In the genomic region with DNA sequence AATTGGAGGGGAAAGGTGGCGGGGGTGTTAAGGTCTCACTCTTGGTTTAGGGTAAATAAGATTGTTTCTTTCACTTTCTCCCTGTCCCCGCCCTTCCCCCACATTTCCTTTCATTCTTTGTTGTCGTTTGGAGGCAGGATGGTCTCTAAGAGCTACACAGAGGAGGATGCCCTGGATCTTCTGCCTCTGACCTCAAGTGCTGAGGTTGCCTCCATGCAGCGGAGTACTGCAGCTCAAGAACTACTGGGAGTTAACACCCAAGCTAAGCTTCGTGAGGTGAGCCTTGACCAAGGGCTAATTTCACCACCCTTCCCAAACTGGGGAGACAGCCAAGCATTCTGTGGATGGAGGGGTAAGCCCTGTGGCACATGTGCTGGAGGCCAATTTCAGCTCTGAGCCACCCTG, we compare ENCODE assay signal across 8 mouse cellular contexts. TPM values are rescaled to one million over a fixed set of nuclear protein-coding genes. Genes with fewer than 3 reads are reported as not detected.
DNase-seq lines count a peak whose midpoint lies in the region; ATAC-seq and TF ChIP-seq lines count a peak whose summit lies in the region.

No protein-coding gene starts in this region.

- H3K27ac ChIP-seq in kidney, embryonic 14.5 days (ENCODE audit: low read depth, low read length): peak overlapping the region; percentile 76; the same call in 1 of the 2 replicates
- H3K27ac ChIP-seq in small intestine, adult 2 months (ENCODE audit: insufficient read depth, low read depth, low read length): peak overlapping the region; percentile 75
- no peak overlapping the region for H3K27ac ChIP-seq in midbrain, embryonic 11.5 days (ENCODE audit: low read depth, low read length)

- H3K27me3 ChIP-seq in kidney, embryonic 14.5 days (ENCODE audit: control insufficient read depth, insufficient read depth, low read length): no peaks in the 10 kb centered on the region
- no peaks in the 10 kb centered on the region for H3K27me3 ChIP-seq in small intestine, adult 2 months (ENCODE audit: control insufficient read depth, insufficient read depth, low read length)
- no peaks in the 10 kb centered on the region for H3K27me3 ChIP-seq in midbrain, embryonic 11.5 days (ENCODE audit: control insufficient read depth, insufficient read depth, low read length)

- TF ChIP-seq CTCF in small intestine, adult 2 months (IDR thresholded peaks at IDR 0.05; ENCODE audit: extremely low read depth, insufficient read length, insufficient replicate concordance, low read depth, low read length): no peak

- no peak overlapping the region for H3K9ac ChIP-seq in kidney, embryonic 14.5 days (ENCODE audit: low read depth, low read length)
- no peak overlapping the region for H3K9ac ChIP-seq in midbrain, embryonic 11.5 days (ENCODE audit: low read length)

- H3K36me3 ChIP-seq in kidney, embryonic 14.5 days (ENCODE audit: control insufficient read depth, insufficient read depth, low read length): no peaks in the 10 kb centered on the region
- no peaks in the 10 kb centered on the region for H3K36me3 ChIP-seq in small intestine, adult 2 months (ENCODE audit: control insufficient read depth, insufficient read depth, low read length)
- no peaks in the 10 kb centered on the region for H3K36me3 ChIP-seq in midbrain, embryonic 11.5 days (ENCODE audit: control insufficient read depth, insufficient read depth, low read length)

- no peak overlapping the region for H3K4me3 ChIP-seq in kidney, embryonic 14.5 days (ENCODE audit: low read length)
- 0 out of 2 replicates have a peak overlapping the region, but pooled peaks have one; percentile 14 for H3K4me3 ChIP-seq in small intestine, adult 2 months (ENCODE audit: low read depth, low read length)
- no peak overlapping the region for H3K4me3 ChIP-seq in midbrain, embryonic 11.5 days (ENCODE audit: low read depth, low read length)

- TF ChIP-seq POLR2A in small intestine, adult 2 months (IDR thresholded peaks at IDR 0.05; ENCODE audit: low read depth, low read length): no peak

- H3K4me2 ChIP-seq in kidney, embryonic 14.5 days (replicated peaks; ENCODE audit: low read depth, low read length): no peak overlapping the region
- H3K4me2 ChIP-seq in midbrain, embryonic 11.5 days: no peak overlapping the region

- H3K9me3 ChIP-seq in kidney, embryonic 14.5 days (ENCODE audit: control insufficient read depth, low read length): no peaks in the 10 kb centered on the region
- H3K9me3 ChIP-seq in midbrain, embryonic 11.5 days (ENCODE audit: control insufficient read depth, low read length): no peaks in the 10 kb centered on the region

- WGBS in kidney, embryonic 14.5 days: 54% methylated on average over 5 of the region's 5 CpGs
- 43% methylated on average over 5 of the region's 5 CpGs for WGBS in small intestine, adult 2 months
- 48% methylated on average over 5 of the region's 5 CpGs for WGBS in midbrain, embryonic 11.5 days

- ATAC-seq in kidney, embryonic 14.5 days (ENCODE audit: low FRiP score, low TSS enrichment): no peak
- ATAC-seq in midbrain, embryonic 11.5 days (ENCODE audit: low FRiP score): no peak

- no peak for DNase-seq in kidney, adult 18-20 months
- DNase-seq in NIH3T3 (ENCODE audit: low read depth): peak; percentile 48
- DNase-seq in kidney, postnatal 10 days: peak; percentile 51
- no peak for DNase-seq in midbrain, embryonic 11.5 days (ENCODE audit: low spot score, missing footprints)
- DNase-seq in right cerebral cortex, postnatal 25 days: no peak
- DNase-seq in adrenal gland, postnatal 4 days (ENCODE audit: low spot score in 2 of 2): no peak

- H3K4me1 ChIP-seq in kidney, embryonic 14.5 days (ENCODE audit: control insufficient read depth, insufficient read depth, low read length): peaks cover 41% of the 10 kb centered on the region
- peaks cover 31% of the 10 kb centered on the region; the same call in 1 of the 2 replicates for H3K4me1 ChIP-seq in small intestine, adult 2 months (ENCODE audit: control insufficient read depth, insufficient read depth, insufficient read length, low read length)
- peaks cover 3% of the 10 kb centered on the region; the same call in 1 of the 2 replicates for H3K4me1 ChIP-seq in midbrain, embryonic 11.5 days (ENCODE audit: control insufficient read depth, insufficient read depth, low read length)

RNA-seq across cellular contexts. Expression of gene Cd9, which starts 12.2 kb away (rescaled TPM):
- polyA plus RNA-seq in kidney, embryonic 14.5 days (2014; fragmentation: Nextera tagmentation; extraction: Ambion mirVana): 116 and 118 TPM in 2 replicates
- polyA plus RNA-seq in small intestine, adult 2 months (2012; rRNA removed): 46.5 and 53.3 TPM in 2 replicates
- polyA plus RNA-seq in midbrain, embryonic 11.5 days (2014; fragmentation: Nextera tagmentation; extraction: Ambion mirVana): 34.7 and 40.9 TPM in 2 replicates
- 100 to 1,000 TPM; 141 to 154 TPM for total RNA-seq in adrenal gland, postnatal 4 days (2021)

Comparison
In these comparisons a context has a peak if more than half of its experiments do, and no peak if none do; other contexts are left out.
1. DNase-seq: peak in NIH3T3 (single experiment) and kidney, postnatal 10 days (single experiment); none in kidney, adult 18-20 months (single experiment), midbrain, embryonic 11.5 days (single experiment), right cerebral cortex, postnatal 25 days (single experiment) and adrenal gland, postnatal 4 days (0 of 2).